Mouse (Mus musculus): ENCODE results near the gene 1110017D15Rik.

- no peak for TF ChIP-seq POLR2A (IDR thresholded peaks at IDR 0.05; ENCODE audit: extremely low read depth, insufficient read depth, low read length)
- TF ChIP-seq CTCF (IDR thresholded peaks at IDR 0.05; ENCODE audit: extremely low read depth, insufficient read depth, low read length), result no peak
These were observed 47.0 kb downstream of the 1110017D15Rik start for GRCm38 (mm10) chr4:41470051-41470683.
